Mouse (Mus musculus): ENCODE measurements around the gene Grb7. TPM values are rescaled to one million over a fixed set of nuclear protein-coding genes. Genes with fewer than 3 reads are reported as not detected.

The Grb7 gene
- total and polyA plus RNA-seq, 3 experiments: 4.5 to 11.5 (median 8.0) TPM

- 0 out of 2 replicates have a peak, but pooled peaks have one; percentile 12 for TF ChIP-seq ETS1 (conservative IDR thresholded peaks at IDR 0.05; ENCODE audit: low read depth, low read length)
- TF ChIP-seq BHLHE40 (IDR thresholded peaks at IDR 0.05; ENCODE audit: low read depth, low read length): peak; percentile 88
- 0 out of 2 replicates have a peak, but pooled peaks have one; percentile 24 for TF ChIP-seq TCF12 (IDR thresholded peaks at IDR 0.05; ENCODE audit: low read depth, low read length)
- TF ChIP-seq HCFC1 (IDR thresholded peaks at IDR 0.05; ENCODE audit: low read depth, low read length): no peak
- TF ChIP-seq POLR2A (IDR thresholded peaks at IDR 0.05; ENCODE audit: low read depth, low read length): no peak
- TF ChIP-seq ZKSCAN1 (IDR thresholded peaks at IDR 0.05; ENCODE audit: borderline replicate concordance, low read depth, low read length): no peak
- no peak for TF ChIP-seq NRF1 (IDR thresholded peaks at IDR 0.05; ENCODE audit: low read depth, low read length)
- TF ChIP-seq IRF4 (IDR thresholded peaks at IDR 0.05; ENCODE audit: low read depth, low read length): no peak
- TF ChIP-seq CHD1 (IDR thresholded peaks at IDR 0.05; ENCODE audit: low read depth, low read length): no peak
- no peak for TF ChIP-seq SMC3 (IDR thresholded peaks at IDR 0.05; ENCODE audit: low read depth, low read length)
- peak; percentile 27; the same call in 1 of the 2 replicates for TF ChIP-seq JUND (conservative IDR thresholded peaks at IDR 0.05; ENCODE audit: low read depth, low read length)
- TF ChIP-seq MAX (IDR thresholded peaks at IDR 0.05; ENCODE audit: low read length): no peak
- no peak for TF ChIP-seq RAD21 (IDR thresholded peaks at IDR 0.05; ENCODE audit: low read depth, low read length)
- TF ChIP-seq MYC (IDR thresholded peaks at IDR 0.05; ENCODE audit: low read depth, low read length): no peak
Measured at GRCm38 (mm10) chr11:98482067-98482466, 35.9 kb downstream of the Grb7 start (continued).

DNA sequence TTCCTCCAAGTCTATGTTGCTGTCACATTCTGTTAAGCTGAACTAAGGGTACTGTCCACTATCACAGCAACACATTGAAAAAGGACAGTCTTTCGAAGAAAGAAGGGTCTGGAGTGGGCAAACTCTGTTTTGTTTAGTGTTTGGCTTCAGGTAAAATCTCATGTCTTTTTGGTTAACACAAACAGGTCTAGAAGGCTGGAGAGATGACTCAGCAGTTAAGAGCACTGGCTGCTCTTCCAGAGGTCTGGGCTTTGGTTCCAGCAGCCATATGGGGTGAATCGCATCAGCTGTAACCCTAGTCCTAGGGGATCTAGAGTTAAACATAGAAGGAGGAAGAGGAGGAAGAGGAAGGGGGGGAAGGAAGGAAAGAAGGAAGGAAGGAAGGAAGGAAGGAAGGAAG is 39.6 kb downstream of the Grb7 start:
- peaks cover 58 to 90% of the 10 kb centered on the region in 2 experiments for H3K36me3 ChIP-seq (replicated peaks in 1 of 2; ENCODE audit: control insufficient read depth in 1 of 2, insufficient read depth in 1 of 2, low read length in 1 of 2)
- no peaks in the 10 kb centered on the region for H3K79me2 ChIP-seq (replicated peaks; ENCODE audit: control insufficient read depth, extremely low read depth, insufficient read depth, poor library complexity, severe bottlenecking)
- no peak overlapping the region for H3K4me3 ChIP-seq (replicated peaks in 1 of 3; ENCODE audit: low read depth in 2 of 3, low read length in 2 of 3, poor library complexity in 1 of 3)
- no peak overlapping the region for H3K27ac ChIP-seq (ENCODE audit: insufficient read depth, low read depth)
- H3K27me3 ChIP-seq (replicated peaks): no peaks in the 10 kb centered on the region
- in situ Hi-C loops (cut with MboI; ENCODE audit: low pct_ligation_motif_present, low pct_unique_long_range_greater_than_20kb, low sequenced_read_pairs) (no loop called here), dilution Hi-C loops (cut with MboI; ENCODE audit: extremely low pct_ligation_motif_present, extremely low pct_unique_long_range_greater_than_20kb, low sequenced_read_pairs) (no loop called here)
- H3K4me1 ChIP-seq (ENCODE audit: control insufficient read depth in 1 of 2, insufficient read depth in 2 of 2): peaks cover 8 to 81% of the 10 kb centered on the region in 2 experiments
- no peak overlapping the region for H3K4me2 ChIP-seq (ENCODE audit: insufficient read depth, low read depth, poor library complexity, severe bottlenecking)
- TF ChIP-seq MAFK (IDR thresholded peaks at IDR 0.05; ENCODE audit: insufficient replicate concordance, low read length) (peak; percentile 73; the same call in 1 of the 2 replicates), RAD21 (IDR thresholded peaks at IDR 0.05; ENCODE audit: low read depth, low read length) (no peak)
- no peaks in the 10 kb centered on the region for H3K9me3 ChIP-seq (replicated peaks; ENCODE audit: low read length)
- no peak overlapping the region for H3K9ac ChIP-seq (ENCODE audit: insufficient read depth, low read depth)
- DNase-seq (ENCODE audit: extremely low read depth): no peak

DNA sequence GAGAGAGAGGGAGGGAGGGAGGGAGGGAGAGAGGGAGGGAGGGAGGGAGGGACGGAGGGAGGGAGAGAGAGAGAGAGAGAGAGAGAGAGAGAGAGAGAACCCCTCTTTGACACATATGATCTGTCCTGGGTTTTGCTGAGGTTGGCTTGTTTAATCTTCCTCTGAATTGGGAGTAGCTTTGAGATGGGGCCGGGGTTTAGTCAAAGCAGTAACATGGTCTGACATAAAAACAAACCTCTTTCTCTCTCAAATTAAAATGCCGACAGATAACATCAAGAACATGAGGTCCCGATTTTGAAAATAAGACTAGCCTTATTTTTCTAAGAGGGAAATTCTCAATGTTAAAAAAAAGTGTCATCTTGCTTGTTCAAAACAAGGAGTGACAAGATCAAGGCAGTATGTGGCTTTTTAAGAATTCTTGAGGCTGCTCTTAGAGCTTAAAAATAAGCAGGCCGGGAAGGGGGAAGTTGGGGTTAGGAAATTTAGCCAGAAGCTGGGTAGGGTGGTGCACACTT is 41.4 kb downstream of the Grb7 start:
- no peak overlapping the region for H3K9ac ChIP-seq (ENCODE audit: insufficient read depth, low read depth)
- no peak overlapping the region for H3K27ac ChIP-seq (ENCODE audit: insufficient read depth, low read depth)
- in situ Hi-C loops (cut with MboI; ENCODE audit: low pct_ligation_motif_present, low pct_unique_long_range_greater_than_20kb, low sequenced_read_pairs) (no loop called here), dilution Hi-C loops (cut with MboI; ENCODE audit: extremely low pct_ligation_motif_present, extremely low pct_unique_long_range_greater_than_20kb, low sequenced_read_pairs) (no loop called here)
- DNase-seq (ENCODE audit: extremely low read depth): no peak
- no peaks in the 10 kb centered on the region for H3K27me3 ChIP-seq (replicated peaks)
- H3K79me2 ChIP-seq (replicated peaks; ENCODE audit: control insufficient read depth, extremely low read depth, insufficient read depth, poor library complexity, severe bottlenecking): peaks cover 15% of the 10 kb centered on the region; the same call in 1 of the 2 replicates
- no peak overlapping the region for H3K4me3 ChIP-seq (replicated peaks in 1 of 3; ENCODE audit: low read depth in 2 of 3, low read length in 2 of 3, poor library complexity in 1 of 3)
- no peak for TF ChIP-seq MYC (IDR thresholded peaks at IDR 0.05; ENCODE audit: low read depth, low read length)
- no peak for TF ChIP-seq UBTF (IDR thresholded peaks at IDR 0.05; ENCODE audit: low read depth, low read length)
- TF ChIP-seq MEF2A (IDR thresholded peaks at IDR 0.05; ENCODE audit: borderline replicate concordance, low read depth, low read length): no peak
- no peak for TF ChIP-seq NRF1 (IDR thresholded peaks at IDR 0.05; ENCODE audit: low read depth, low read length)
- TF ChIP-seq PAX5 (IDR thresholded peaks at IDR 0.05; ENCODE audit: low read length): no peak
- TF ChIP-seq JUND (conservative IDR thresholded peaks at IDR 0.05; ENCODE audit: low read depth, low read length): no peak
- no peak for TF ChIP-seq POLR2AphosphoS2 (IDR thresholded peaks at IDR 0.05; ENCODE audit: low read depth, low read length)
- no peak for TF ChIP-seq ETS1 (conservative IDR thresholded peaks at IDR 0.05; ENCODE audit: low read depth, low read length)
- TF ChIP-seq HCFC1 (IDR thresholded peaks at IDR 0.05; ENCODE audit: low read depth, low read length): no peak
- no peak for TF ChIP-seq E2F4 (IDR thresholded peaks at IDR 0.05; ENCODE audit: insufficient replicate concordance, low read depth, low read length)
- no peak for TF ChIP-seq MAZ (IDR thresholded peaks at IDR 0.05; ENCODE audit: low read depth, low read length)
- TF ChIP-seq RAD21 (IDR thresholded peaks at IDR 0.05; ENCODE audit: low read depth, low read length): no peak
- no peak for TF ChIP-seq JUN (IDR thresholded peaks at IDR 0.05; ENCODE audit: insufficient read depth, low read depth, low read length)
- no peak for TF ChIP-seq ZMIZ1 (IDR thresholded peaks at IDR 0.05; ENCODE audit: low read depth, low read length)
- TF ChIP-seq CTCF (conservative IDR thresholded peaks at IDR 0.05 in 1 of 2, IDR thresholded peaks at IDR 0.05 in 1 of 2; ENCODE audit: low read depth in 2 of 2, low read length in 2 of 2): no peak
- no peak for TF ChIP-seq CHD2 (IDR thresholded peaks at IDR 0.05; ENCODE audit: low read length)
- TF ChIP-seq MXI1 (IDR thresholded peaks at IDR 0.05; ENCODE audit: low read depth, low read length): no peak
- TF ChIP-seq ZNF384 (IDR thresholded peaks at IDR 0.05; ENCODE audit: low read depth, low read length): no peak
- TF ChIP-seq BHLHE40 (IDR thresholded peaks at IDR 0.05; ENCODE audit: low read depth, low read length): no peak
- H3K4me2 ChIP-seq (ENCODE audit: insufficient read depth, low read depth, poor library complexity, severe bottlenecking): no peak overlapping the region
- H3K9me3 ChIP-seq (replicated peaks; ENCODE audit: low read length): no peaks in the 10 kb centered on the region
- H3K36me3 ChIP-seq (replicated peaks in 1 of 2; ENCODE audit: control insufficient read depth in 1 of 2, insufficient read depth in 1 of 2, low read length in 1 of 2): peaks cover 52 to 81% of the 10 kb centered on the region in 2 experiments
- H3K4me1 ChIP-seq (ENCODE audit: control insufficient read depth in 1 of 2, insufficient read depth in 2 of 2): peaks cover 13 to 81% of the 10 kb centered on the region in 2 experiments
